Mouse (Mus musculus) hindbrain, postnatal 0 days (tissue): ENCODE results near the gene Rpsa. TPM values are rescaled to one million over a fixed set of nuclear protein-coding genes. Genes with fewer than 3 reads are reported as not detected.
A peak's percentile ranks its signal among the peaks of the same experiment; 100 is the strongest.

ENCODE experiments used
- ATAC-seq: fragments of 200-750 bp; cut with Nextera tagmentation; 2 replicates; pipeline ENCODE4 v1.8.0; 2017; ENCODE audit warnings: mild to moderate bottlenecking, moderate TSS enrichment, moderate library complexity
- DNase-seq: peaks from one replicate; pipeline ENCODE4 v3.0.0-alpha.2; 2015; ENCODE audit warnings: low spot score
- H3K27ac ChIP-seq: fragments of 300-500 bp; sonication (generic); 2 replicates; pipeline ENCODE4 v1.5.1; 2014; ENCODE audit warnings: mild to moderate bottlenecking
- H3K27me3 ChIP-seq: fragments of 300-500 bp; sonication (generic); 2 replicates; pipeline ENCODE4 v1.6.1; 2014; ENCODE audit warnings: low read length, mixed read lengths; ENCODE audit not compliant: insufficient read depth
- H3K36me3 ChIP-seq: fragments of 300-500 bp; sonication (generic); 2 replicates; pipeline ENCODE4 v1.6.1; 2014; ENCODE audit warnings: low read length, mixed read lengths; ENCODE audit not compliant: insufficient read depth
- H3K4me1 ChIP-seq: fragments of 300-500 bp; sonication (generic); 2 replicates; pipeline ENCODE4 v1.6.1; 2014; ENCODE audit warnings: antibody characterized with exemption, low read length, mixed read lengths; ENCODE audit not compliant: insufficient read depth
- H3K4me2 ChIP-seq: fragments of 300-500 bp; sonication (generic); 2 replicates; pipeline ENCODE4 v1.6.1; 2014; ENCODE audit warnings: low read depth, mild to moderate bottlenecking, low read length, moderate library complexity, mixed read lengths
- H3K4me3 ChIP-seq: fragments of 300-500 bp; sonication (generic); 2 replicates; pipeline ENCODE4 v1.5.1; 2014; ENCODE audit warnings: low read length
- H3K9ac ChIP-seq: fragments of 300-500 bp; sonication (generic); replicated peaks from 2 replicates; pipeline ENCODE4 v1.6.1; 2014; ENCODE audit warnings: mild to moderate bottlenecking, low read length, moderate library complexity, mixed read lengths
- H3K9me3 ChIP-seq: fragments of 300-500 bp; sonication (generic); 2 replicates; pipeline ENCODE4 v1.6.1; 2016; ENCODE audit warnings: low read length, mixed read lengths
- CTCF ChIP-seq: IDR thresholded peaks from 2 replicates; pipeline ENCODE4 v1.5.1; 2016; ENCODE audit warnings: antibody characterized with exemption, control low read depth, low read depth
- WGBS: fragments of 180-500 bp; shearing (Covaris S2); extraction: QIAGEN DNeasy Blood & Tissue Kit; methylation state at CpG from one replicate; pipeline ENCODE4 v1.1.7; 2014; 5-methylcytosine and 5-hydroxymethylcytosine counted together
- polyA plus RNA-seq: library from polyadenylated mRNA; unstranded; fragments of >200 nt; fragmentation: Nextera tagmentation; extraction: Ambion mirVana; gene quantifications from 2 replicates; pipeline ENCODE4 v1.2.1, GENCODE M21; 2015
- total RNA-seq: library from RNA; depleted of rRNA; stranded (reverse); fragments of >200 nt; gene quantifications from 2 replicates; pipeline ENCODE4 v1.2.3, GENCODE M21; 2014; rRNA removed

The Rpsa gene
- total and polyA plus RNA-seq, 2 experiments from 2014 or later, result 912 to 1,545 TPM

GRCm38 (mm10) chr9:120158047-120158446, 30.6 kb downstream of the Rpsa start:
- no peaks in the 10 kb centered on the region for H3K27me3 ChIP-seq
- H3K27ac ChIP-seq, result no peak overlapping the region
- no peak for TF ChIP-seq CTCF
- no peaks in the 10 kb centered on the region for H3K9me3 ChIP-seq
- no peaks in the 10 kb centered on the region for H3K36me3 ChIP-seq
- no peak overlapping the region for H3K4me3 ChIP-seq
- DNase-seq (no peak), ATAC-seq (no peak)
- H3K9ac ChIP-seq, result no peak overlapping the region
- 43% methylated on average over 4 of the region's 4 CpGs for WGBS
- no peak overlapping the region for H3K4me2 ChIP-seq
- no peaks in the 10 kb centered on the region for H3K4me1 ChIP-seq

DNA sequence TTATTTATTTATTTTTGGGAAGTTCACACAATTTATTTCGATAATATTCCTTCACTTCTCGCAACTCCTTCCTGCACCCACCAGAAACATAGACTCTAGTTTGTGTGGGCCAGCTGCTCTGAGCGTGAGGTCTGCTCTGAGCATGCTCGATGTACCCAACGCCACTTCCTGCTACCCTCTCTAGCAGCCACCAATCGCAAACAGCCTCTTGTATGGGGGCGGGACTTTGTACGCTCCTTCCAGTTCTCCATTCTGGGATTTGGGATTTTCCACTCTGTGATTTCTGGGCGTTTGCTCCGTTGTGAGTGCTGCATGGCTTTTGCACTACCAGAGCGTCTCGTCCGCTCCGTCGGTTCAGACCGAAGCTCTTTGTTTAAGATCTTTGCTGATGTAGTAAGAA, 36.4 kb downstream of the Rpsa start:
- no peaks in the 10 kb centered on the region for H3K9me3 ChIP-seq
- 80% methylated on average over 16 of the region's 16 CpGs for WGBS
- TF ChIP-seq CTCF, result no peak
- ATAC-seq (no peak), DNase-seq (no peak)
- H3K36me3 ChIP-seq, result no peaks in the 10 kb centered on the region
- no peaks in the 10 kb centered on the region for H3K27me3 ChIP-seq
- H3K9ac ChIP-seq, result no peak overlapping the region
- H3K4me1 ChIP-seq, result no peaks in the 10 kb centered on the region
- H3K4me2 ChIP-seq, result no peak overlapping the region
- no peak overlapping the region for H3K27ac ChIP-seq
- no peak overlapping the region for H3K4me3 ChIP-seq

GRCm38 (mm10) chr9:120167826-120168225, 40.3 kb downstream of the Rpsa start:
- TF ChIP-seq CTCF, result no peak
- no peaks in the 10 kb centered on the region for H3K27me3 ChIP-seq
- ATAC-seq, result no peak
- H3K4me1 ChIP-seq, result no peaks in the 10 kb centered on the region
- 61% methylated on average over 11 of the region's 11 CpGs for WGBS
- no peak overlapping the region for H3K27ac ChIP-seq
- no peaks in the 10 kb centered on the region for H3K36me3 ChIP-seq
- no peak overlapping the region for H3K9ac ChIP-seq
- no peak for DNase-seq
- no peaks in the 10 kb centered on the region for H3K9me3 ChIP-seq
- H3K4me3 ChIP-seq, result no peak overlapping the region
- H3K4me2 ChIP-seq, result no peak overlapping the region

GRCm38 (mm10) chr9:120171295-120171694, 43.8 kb downstream of the Rpsa start:
- no peak overlapping the region for H3K4me3 ChIP-seq
- WGBS, result 43% methylated on average over 5 of the region's 5 CpGs
- no peaks in the 10 kb centered on the region for H3K9me3 ChIP-seq
- peak; percentile 77 for TF ChIP-seq CTCF
- no peak overlapping the region for H3K4me2 ChIP-seq
- no peaks in the 10 kb centered on the region for H3K36me3 ChIP-seq
- DNase-seq (peak; percentile 74), ATAC-seq (peak; percentile 45; the same call in 1 of the 2 replicates)
- no peaks in the 10 kb centered on the region for H3K4me1 ChIP-seq
- H3K27me3 ChIP-seq, result no peaks in the 10 kb centered on the region
- H3K9ac ChIP-seq, result no peak overlapping the region
- no peak overlapping the region for H3K27ac ChIP-seq

GRCm38 (mm10) chr9:120174436-120175137, 47.1 kb downstream of the Rpsa start:
- no peak for DNase-seq
- no peaks in the 10 kb centered on the region for H3K36me3 ChIP-seq
- ATAC-seq, result no peak
- H3K27ac ChIP-seq, result no peak overlapping the region
- no peak for TF ChIP-seq CTCF
- no peak overlapping the region for H3K4me3 ChIP-seq
- no peaks in the 10 kb centered on the region for H3K27me3 ChIP-seq
- 69% methylated on average over 18 of the region's 18 CpGs for WGBS
- no peak overlapping the region for H3K4me2 ChIP-seq
- no peaks in the 10 kb centered on the region for H3K9me3 ChIP-seq
- H3K9ac ChIP-seq, result no peak overlapping the region
- H3K4me1 ChIP-seq, result no peaks in the 10 kb centered on the region

DNA sequence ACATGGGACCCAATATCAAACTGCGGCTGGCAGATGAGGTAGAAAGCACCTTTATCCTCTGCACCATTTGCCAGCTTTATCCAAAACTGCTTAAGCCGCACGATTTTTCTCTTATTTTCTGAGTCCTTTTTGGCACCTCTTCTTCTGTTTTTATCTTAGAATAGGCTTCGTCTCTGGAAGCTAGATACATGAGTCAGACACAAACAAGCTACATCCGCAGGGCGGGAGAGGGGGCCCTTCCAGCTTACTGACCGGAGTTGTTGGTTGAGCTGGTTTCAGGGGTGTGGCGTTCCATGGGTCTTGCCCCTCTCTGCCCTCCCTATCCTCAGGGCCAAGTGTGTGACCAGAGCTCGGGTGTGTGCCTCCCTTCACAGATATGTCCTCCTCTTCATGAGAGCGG, 51.3 kb downstream of the Rpsa start:
- no peak for ATAC-seq
- no peak overlapping the region for H3K4me2 ChIP-seq
- H3K9me3 ChIP-seq, result no peaks in the 10 kb centered on the region
- no peak overlapping the region for H3K4me3 ChIP-seq
- H3K4me1 ChIP-seq, result no peaks in the 10 kb centered on the region
- TF ChIP-seq CTCF, result no peak
- no peak overlapping the region for H3K9ac ChIP-seq
- H3K36me3 ChIP-seq, result no peaks in the 10 kb centered on the region
- DNase-seq, result no peak
- WGBS, result 89% methylated on average over 10 of the region's 10 CpGs
- no peaks in the 10 kb centered on the region for H3K27me3 ChIP-seq
- H3K27ac ChIP-seq, result no peak overlapping the region

Other genes with a start within 250 kb of the Rpsa start
- 50.9 and 62.1 TPM in 2 replicates for gene Wdr48, start 232.8 kb upstream of the Rpsa start, total RNA-seq
- 47.3 and 47.5 TPM in 2 replicates for gene Wdr48, start 232.8 kb upstream of the Rpsa start, polyA plus RNA-seq
- gene Gorasp1, start 190.1 kb upstream of the Rpsa start, total RNA-seq, result 28.1 and 48.4 TPM in 2 replicates
- 20.9 and 21.1 TPM in 2 replicates for gene Gorasp1, start 190.1 kb upstream of the Rpsa start, polyA plus RNA-seq
- gene Ttc21a, start 190.1 kb upstream of the Rpsa start, total RNA-seq, result 4.7 and 4.9 TPM in 2 replicates
- 0.90 and 1.1 TPM in 2 replicates for gene Ttc21a, start 190.1 kb upstream of the Rpsa start, polyA plus RNA-seq
- 4.5 and 17.4 TPM in 2 replicates for gene Csrnp1, start 143.0 kb upstream of the Rpsa start, total RNA-seq
- gene Csrnp1, start 143.0 kb upstream of the Rpsa start, polyA plus RNA-seq, result 2.7 and 3.1 TPM in 2 replicates
- 0.05 and 0.29 TPM in 2 replicates for gene Xirp1, start 104.1 kb upstream of the Rpsa start, total RNA-seq
- 0.19 TPM in 1 of 2 replicates, not detected in the other for gene Xirp1, start 104.1 kb upstream of the Rpsa start, polyA plus RNA-seq
- 17.3 and 21.5 TPM in 2 replicates for gene Cx3cr1, start 57.8 kb upstream of the Rpsa start, total RNA-seq
- gene Cx3cr1, start 57.8 kb upstream of the Rpsa start, polyA plus RNA-seq, result 12.2 and 13.0 TPM in 2 replicates
- gene Ccr8, start 35.6 kb upstream of the Rpsa start, total RNA-seq, result not detected in 2 replicates
- gene Ccr8, start 35.6 kb upstream of the Rpsa start, polyA plus RNA-seq, result not detected in 2 replicates
- 50.3 and 64.0 TPM in 2 replicates for gene Slc25a38, start 17.3 kb upstream of the Rpsa start, total RNA-seq
- 37.1 and 39.8 TPM in 2 replicates for gene Slc25a38, start 17.3 kb upstream of the Rpsa start, polyA plus RNA-seq
- 13.4 and 16.7 TPM in 2 replicates for gene Mobp, start 22.0 kb downstream of the Rpsa start, total RNA-seq
- 6.8 and 11.1 TPM in 2 replicates for gene Mobp, start 22.0 kb downstream of the Rpsa start, polyA plus RNA-seq
- gene Myrip, start 173.8 kb downstream of the Rpsa start, total RNA-seq, result 22.4 and 22.8 TPM in 2 replicates
- gene Myrip, start 173.8 kb downstream of the Rpsa start, polyA plus RNA-seq, result 7.0 and 7.5 TPM in 2 replicates